Mouse (Mus musculus): ENCODE measurements around the gene Cdk10. TPM values are rescaled to one million over a fixed set of nuclear protein-coding genes. Genes with fewer than 3 reads are reported as not detected.

The Cdk10 gene
- total and polyA plus RNA-seq, 2 experiments from 2014 or later, result 52.9 to 91.8 TPM

GRCm38 (mm10) chr8:123267926-123268656, 43.4 kb downstream of the Cdk10 start:
- Histone ChIP-seq H3K27me3 (ENCODE audit: insufficient read depth, low read length) (no peaks in the 10 kb centered on the region), H3K9me3 (ENCODE audit: low read length) (no peaks in the 10 kb centered on the region), H3K4me2 (ENCODE audit: low read depth, low read length) (no peak overlapping the region), H3K4me3 (ENCODE audit: low read length) (no peak overlapping the region), H3K27ac (no peak overlapping the region), H3K9ac (replicated peaks; ENCODE audit: low read length) (no peak overlapping the region), H3K36me3 (ENCODE audit: insufficient read depth, low read length) (peaks cover 51% of the 10 kb centered on the region), H3K4me1 (ENCODE audit: insufficient read depth, low read length) (no peaks in the 10 kb centered on the region)
- 76% methylated on average over 14 of the region's 14 CpGs for WGBS
- ATAC-seq (no peak), DNase-seq (ENCODE audit: low spot score) (no peak)
- no peak for TF ChIP-seq CTCF (IDR thresholded peaks at IDR 0.05; ENCODE audit: low read depth)

- TF ChIP-seq CTCF (IDR thresholded peaks at IDR 0.05; ENCODE audit: low read depth), result no peak
- WGBS, result 91% methylated on average over 10 of the region's 10 CpGs
- DNase-seq (ENCODE audit: low spot score), result no peak
- H3K27ac ChIP-seq, result no peak overlapping the region
- no peak overlapping the region for H3K4me2 ChIP-seq (ENCODE audit: low read depth, low read length)
- H3K9ac ChIP-seq (replicated peaks; ENCODE audit: low read length), result no peak overlapping the region
- H3K9me3 ChIP-seq (ENCODE audit: low read length), result no peaks in the 10 kb centered on the region
- 0 out of 2 replicates have a peak, but pooled peaks have one; percentile 19 for ATAC-seq
- peaks cover 31% of the 10 kb centered on the region for H3K36me3 ChIP-seq (ENCODE audit: insufficient read depth, low read length)
- no peaks in the 10 kb centered on the region for H3K27me3 ChIP-seq (ENCODE audit: insufficient read depth, low read length)
- H3K4me3 ChIP-seq (ENCODE audit: low read length), result no peak overlapping the region
- H3K4me1 ChIP-seq (ENCODE audit: insufficient read depth, low read length), result no peaks in the 10 kb centered on the region
These were observed 46.5 kb downstream of the Cdk10 start for GRCm38 (mm10) chr8:123271147-123271546.

GRCm38 (mm10) chr8:123271901-123272300, 47.3 kb downstream of the Cdk10 start:
- 62% methylated on average over 4 of the region's 4 CpGs for WGBS
- no peak for DNase-seq (ENCODE audit: low spot score)
- Histone ChIP-seq H3K4me2 (ENCODE audit: low read depth, low read length) (no peak overlapping the region), H3K9me3 (ENCODE audit: low read length) (no peaks in the 10 kb centered on the region), H3K4me3 (ENCODE audit: low read length) (no peak overlapping the region), H3K27ac (no peak overlapping the region), H3K4me1 (ENCODE audit: insufficient read depth, low read length) (no peaks in the 10 kb centered on the region), H3K27me3 (ENCODE audit: insufficient read depth, low read length) (no peaks in the 10 kb centered on the region), H3K9ac (replicated peaks; ENCODE audit: low read length) (no peak overlapping the region), H3K36me3 (ENCODE audit: insufficient read depth, low read length) (peaks cover 24% of the 10 kb centered on the region)
- no peak for TF ChIP-seq CTCF (IDR thresholded peaks at IDR 0.05; ENCODE audit: low read depth)
- ATAC-seq, result peak; percentile 28

- TF ChIP-seq CTCF (IDR thresholded peaks at IDR 0.05; ENCODE audit: low read depth), result no peak
- H3K4me1 ChIP-seq (ENCODE audit: insufficient read depth, low read length), result no peaks in the 10 kb centered on the region
- H3K36me3 ChIP-seq (ENCODE audit: insufficient read depth, low read length), result no peaks in the 10 kb centered on the region; the same call in 1 of the 2 replicates
- H3K9me3 ChIP-seq (ENCODE audit: low read length), result no peaks in the 10 kb centered on the region
- H3K9ac ChIP-seq (replicated peaks; ENCODE audit: low read length), result no peak overlapping the region
- no peak for DNase-seq (ENCODE audit: low spot score)
- no peak overlapping the region for H3K4me2 ChIP-seq (ENCODE audit: low read depth, low read length)
- WGBS, result 80% methylated on average over 5 of the region's 5 CpGs
- no peak overlapping the region for H3K4me3 ChIP-seq (ENCODE audit: low read length)
- no peaks in the 10 kb centered on the region for H3K27me3 ChIP-seq (ENCODE audit: insufficient read depth, low read length)
- H3K27ac ChIP-seq, result no peak overlapping the region
- ATAC-seq, result no peak
These were observed 49.8 kb downstream of the Cdk10 start for GRCm38 (mm10) chr8:123274447-123274846.

GRCm38 (mm10) chr8:123275096-123275495, 50.5 kb downstream of the Cdk10 start:
- Histone ChIP-seq H3K4me2 (ENCODE audit: low read depth, low read length) (no peak overlapping the region), H3K4me3 (ENCODE audit: low read length) (no peak overlapping the region), H3K27ac (no peak overlapping the region), H3K4me1 (ENCODE audit: insufficient read depth, low read length) (no peaks in the 10 kb centered on the region), H3K9ac (replicated peaks; ENCODE audit: low read length) (no peak overlapping the region), H3K9me3 (ENCODE audit: low read length) (no peaks in the 10 kb centered on the region), H3K27me3 (ENCODE audit: insufficient read depth, low read length) (no peaks in the 10 kb centered on the region), H3K36me3 (ENCODE audit: insufficient read depth, low read length) (no peaks in the 10 kb centered on the region)
- ATAC-seq (no peak), DNase-seq (ENCODE audit: low spot score) (no peak)
- 91% methylated on average over 12 of the region's 12 CpGs for WGBS
- TF ChIP-seq CTCF (IDR thresholded peaks at IDR 0.05; ENCODE audit: low read depth), result no peak

- TF ChIP-seq CTCF (IDR thresholded peaks at IDR 0.05; ENCODE audit: low read depth), result no peak
- no peaks in the 10 kb centered on the region for H3K4me1 ChIP-seq (ENCODE audit: insufficient read depth, low read length)
- H3K4me2 ChIP-seq (ENCODE audit: low read depth, low read length), result no peak overlapping the region
- H3K27me3 ChIP-seq (ENCODE audit: insufficient read depth, low read length), result no peaks in the 10 kb centered on the region
- H3K9me3 ChIP-seq (ENCODE audit: low read length), result no peaks in the 10 kb centered on the region
- H3K4me3 ChIP-seq (ENCODE audit: low read length), result no peak overlapping the region
- no peaks in the 10 kb centered on the region for H3K36me3 ChIP-seq (ENCODE audit: insufficient read depth, low read length)
- ATAC-seq (no peak), DNase-seq (ENCODE audit: low spot score) (no peak)
- H3K9ac ChIP-seq (replicated peaks; ENCODE audit: low read length), result no peak overlapping the region
- no peak overlapping the region for H3K27ac ChIP-seq
- 69% methylated on average over 7 of the region's 7 CpGs for WGBS
These were observed 53.8 kb downstream of the Cdk10 start for GRCm38 (mm10) chr8:123278445-123278844.

- DNase-seq (ENCODE audit: low spot score) (no peak), ATAC-seq (no peak)
- no peak overlapping the region for H3K4me3 ChIP-seq (ENCODE audit: low read length)
- 88% methylated on average over 4 of the region's 4 CpGs for WGBS
- no peak overlapping the region for H3K27ac ChIP-seq
- no peak overlapping the region for H3K4me2 ChIP-seq (ENCODE audit: low read depth, low read length)
- H3K9ac ChIP-seq (replicated peaks; ENCODE audit: low read length), result no peak overlapping the region
- no peaks in the 10 kb centered on the region for H3K4me1 ChIP-seq (ENCODE audit: insufficient read depth, low read length)
- no peaks in the 10 kb centered on the region for H3K36me3 ChIP-seq (ENCODE audit: insufficient read depth, low read length)
- TF ChIP-seq CTCF (IDR thresholded peaks at IDR 0.05; ENCODE audit: low read depth), result no peak
- H3K9me3 ChIP-seq (ENCODE audit: low read length), result no peaks in the 10 kb centered on the region
- no peaks in the 10 kb centered on the region for H3K27me3 ChIP-seq (ENCODE audit: insufficient read depth, low read length)
These were observed 55.2 kb downstream of the Cdk10 start for GRCm38 (mm10) chr8:123279828-123280227.

All from hindbrain, postnatal 0 days (tissue).